Mouse (Mus musculus): Measurements from ENCODE around the gene Sbk1.

Sbk1 gene

DNA sequence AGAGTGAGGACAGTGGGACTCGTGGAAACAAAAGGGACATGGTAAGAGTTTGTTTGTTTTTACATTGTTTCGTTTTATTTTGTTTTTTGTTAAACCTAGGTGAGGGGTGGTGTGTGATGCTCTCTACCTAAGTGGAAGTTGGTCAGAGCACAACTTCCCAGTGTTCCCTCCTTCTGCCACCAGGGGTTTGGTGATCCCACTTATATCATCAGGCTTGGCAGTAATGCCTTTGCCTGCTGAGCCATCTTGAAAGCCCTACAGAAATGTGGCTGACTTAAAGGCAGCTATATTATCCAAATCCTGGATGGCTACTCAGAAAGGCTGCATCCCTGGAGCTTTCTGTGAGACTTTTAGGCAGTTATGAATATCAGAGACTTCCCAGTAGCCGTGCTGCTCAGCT lies 60.3 kb downstream of the Sbk1 start:
- no peak for DNase-seq (ENCODE audit: low read depth in 1 of 2, low spot score in 2 of 2)

DNA sequence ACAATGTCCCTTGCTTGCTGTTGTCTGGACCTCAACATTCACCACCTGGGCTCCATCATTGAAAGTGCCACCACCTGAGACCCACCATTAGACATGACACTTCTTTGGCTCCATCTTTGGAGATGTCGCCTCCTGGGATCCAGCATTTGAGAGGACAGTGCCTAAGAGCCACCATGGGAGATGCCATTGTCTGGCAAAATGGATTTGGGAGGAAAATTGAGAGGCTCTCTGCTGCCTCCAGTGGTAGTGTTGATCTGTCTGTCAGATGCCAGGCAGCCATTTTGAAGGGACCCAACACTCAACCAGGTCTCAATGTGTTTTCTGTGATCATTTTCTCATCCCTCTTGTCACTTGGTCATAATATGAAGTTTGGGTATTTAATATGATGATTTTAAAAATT lies 63.1 kb downstream of the Sbk1 start:
- no peak for DNase-seq (ENCODE audit: low read depth in 1 of 2, low spot score in 2 of 2)

DNA sequence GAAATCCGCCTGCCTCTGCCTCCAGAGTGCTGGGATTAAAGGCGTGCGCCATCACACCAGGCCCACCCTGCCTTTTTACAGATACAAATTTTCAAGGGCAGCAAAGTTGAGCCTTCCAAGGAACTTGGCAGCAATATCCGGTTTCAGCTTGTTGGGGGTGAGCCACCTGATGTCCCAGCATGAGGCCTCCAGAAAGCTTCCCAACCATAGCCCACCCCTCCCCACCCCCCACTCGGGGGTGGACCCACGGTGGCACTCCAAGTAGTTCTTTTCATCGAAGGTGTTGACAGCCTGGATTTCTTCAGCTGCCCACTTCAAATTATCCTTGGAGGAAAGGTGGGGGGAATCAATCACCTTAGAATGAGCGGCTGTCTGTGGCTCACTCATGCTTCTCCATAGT lies 66.5 kb downstream of the Sbk1 start:
- no peak for DNase-seq (ENCODE audit: low read depth in 1 of 2, low spot score in 2 of 2)

DNA sequence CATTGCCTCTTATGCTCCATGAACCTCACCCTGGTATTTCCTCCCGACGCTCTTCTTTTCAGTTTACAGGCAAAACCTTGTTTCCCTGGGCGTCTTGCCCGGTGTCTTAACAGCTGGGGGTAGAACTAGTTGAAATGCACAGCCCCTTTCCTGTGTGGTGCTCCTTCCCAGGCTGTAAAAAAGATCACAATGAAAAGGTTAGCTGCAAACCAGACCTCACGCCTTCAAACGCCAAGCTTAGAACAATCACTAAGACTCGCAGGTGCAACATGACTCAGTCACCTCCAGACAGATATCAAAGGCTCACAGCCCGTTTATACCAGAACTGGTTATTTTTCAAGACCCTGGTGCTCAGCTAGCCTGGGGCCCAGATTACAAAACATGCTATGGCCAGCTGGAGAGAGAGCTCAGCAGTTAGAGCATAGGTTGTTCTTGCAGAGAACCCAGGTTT lies 67.1 kb downstream of the Sbk1 start:
- no peak for DNase-seq (ENCODE audit: low read depth in 1 of 2, low spot score in 2 of 2)

DNA sequence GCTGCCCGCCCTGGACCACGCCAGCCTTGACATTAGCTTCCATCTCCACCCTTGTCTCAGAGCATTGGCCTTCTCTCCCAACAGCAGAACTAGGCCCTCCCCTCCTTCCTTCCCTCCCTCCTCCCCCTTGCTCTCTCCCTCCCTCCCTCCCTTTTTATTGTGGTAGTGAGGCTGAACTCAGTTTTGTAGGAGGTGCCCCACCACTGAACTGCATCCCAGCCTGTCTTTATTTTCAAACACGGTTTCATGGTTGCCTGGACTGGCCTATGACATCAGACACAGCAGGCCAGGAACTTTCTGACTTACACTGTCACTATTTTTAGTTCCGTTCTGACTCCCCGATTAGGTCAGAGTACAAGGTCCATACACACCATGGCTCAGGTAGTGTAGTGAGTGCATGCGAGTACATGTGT lies 67.8 kb downstream of the Sbk1 start:
- no peak for DNase-seq (ENCODE audit: low read depth in 1 of 2, low spot score in 2 of 2)

DNA sequence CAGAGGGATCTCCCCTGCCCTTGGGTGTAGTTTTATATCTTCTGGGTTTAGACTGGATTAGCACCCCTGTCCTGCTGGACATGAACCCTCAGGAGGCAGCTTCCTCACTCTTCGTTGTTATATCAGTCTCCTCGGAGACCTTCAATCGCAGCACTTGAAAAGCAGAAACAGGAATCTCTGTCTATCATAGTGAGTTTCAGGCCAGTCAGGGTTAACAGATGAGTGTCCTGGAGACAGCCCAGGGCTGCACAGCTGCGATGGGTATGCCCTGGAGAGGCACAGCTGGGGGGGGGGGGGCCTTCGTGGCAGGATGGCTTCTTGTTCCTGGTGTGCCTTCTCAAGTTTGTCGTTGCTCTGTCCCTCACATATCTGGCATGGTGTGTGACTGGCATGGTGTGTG lies 68.5 kb downstream of the Sbk1 start:
- DNase-seq (ENCODE audit: low read depth in 1 of 2, low spot score in 2 of 2) = no peak

Data from monocyte, adult 2 months (primary cell).